ENCODE assay signal across 21 mouse cellular contexts in the genomic region with DNA sequence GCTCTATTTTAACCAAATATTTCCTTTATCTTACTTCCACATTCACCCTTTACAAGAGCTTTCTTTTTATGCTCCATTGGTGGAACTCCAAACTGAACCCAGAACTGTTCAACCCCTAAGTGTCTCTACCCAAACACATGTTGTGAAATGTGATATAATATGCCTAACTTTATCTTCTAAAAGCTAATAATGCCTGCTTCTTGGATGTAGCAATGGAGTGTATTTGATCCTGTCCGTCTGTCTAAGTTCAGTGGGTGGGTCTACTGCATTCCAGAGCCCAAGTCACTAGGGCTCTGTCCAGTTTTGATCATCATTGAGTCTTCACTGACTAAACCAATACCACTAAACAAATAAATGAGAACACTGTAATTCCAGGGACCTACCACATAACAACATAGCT.
DNase-seq lines count a peak whose midpoint lies in the region; ATAC-seq and TF ChIP-seq lines count a peak whose summit lies in the region.
"Had no signal": no experiment of that assay in that cellular context is flagged by ENCODE, and none has a peak within 500 bp of the region (broad histone marks: within the 10 kb centered on the region; RNA-seq: fewer than 3 reads in every experiment).

No protein-coding gene starts in this region.

- no peaks in the 10 kb centered on the region for H3K36me3 ChIP-seq in lung, embryonic 15.5 days
- H3K36me3 ChIP-seq in lung, postnatal 0 days (ENCODE audit: insufficient read depth, low read length), result no peaks in the 10 kb centered on the region
- H3K36me3 ChIP-seq: embryonic facial prominence, embryonic 13.5 days; embryonic facial prominence, embryonic 15.5 days; forebrain, embryonic 10.5 days; forebrain, embryonic 12.5 days had no signal

- no peak for DNase-seq in lung, postnatal 14 days
- DNase-seq in lung, postnatal 0 days (ENCODE audit: low spot score), result peak; percentile 46
- DNase-seq in lung, adult 18-20 months, result no peak
- DNase-seq: adrenal gland, adult 2 months; adrenal gland, postnatal 10 days; adrenal gland, postnatal 25 days; cerebellum, adult 11 months; cerebellum, adult 18-20 months; cerebellum, adult 8-10 months; cerebellum, adult 9-11 months; cerebellum, postnatal 14 days; cerebellum, postnatal 36 days; embryo, embryonic 11 days had no signal

- H3K27ac ChIP-seq in lung, embryonic 15.5 days, result no peak overlapping the region
- no peak overlapping the region for H3K27ac ChIP-seq in lung, postnatal 0 days (ENCODE audit: low read length)
- H3K27ac ChIP-seq: embryonic facial prominence, embryonic 13.5 days; embryonic facial prominence, embryonic 15.5 days; forebrain, embryonic 10.5 days; forebrain, embryonic 12.5 days had no signal

- ATAC-seq in lung, embryonic 15.5 days (ENCODE audit: borderline replicate concordance, extremely low read depth, low FRiP score, low TSS enrichment), result peak; percentile 35; the same call in 1 of the 2 replicates
- ATAC-seq in lung, postnatal 0 days, result peak; percentile 62
- ATAC-seq: forebrain, embryonic 14.5 days; forebrain, embryonic 16.5 days had no signal

- H3K9ac ChIP-seq in lung, embryonic 15.5 days, result no peak overlapping the region
- no peak overlapping the region for H3K9ac ChIP-seq in lung, postnatal 0 days (replicated peaks; ENCODE audit: low read depth)
- H3K9ac ChIP-seq: embryonic facial prominence, embryonic 13.5 days; embryonic facial prominence, embryonic 15.5 days; forebrain, embryonic 12.5 days had no signal

- no peak overlapping the region for H3K4me3 ChIP-seq in lung, embryonic 15.5 days
- H3K4me3 ChIP-seq in lung, postnatal 0 days (ENCODE audit: low read depth, low read length), result no peak overlapping the region
- H3K4me3 ChIP-seq: embryonic facial prominence, embryonic 13.5 days; embryonic facial prominence, embryonic 15.5 days; erythroblast, embryonic 14.5 days; forebrain, embryonic 10.5 days; forebrain, embryonic 12.5 days had no signal

- TF ChIP-seq CTCF in lung, postnatal 0 days (IDR thresholded peaks at IDR 0.05), result no peak

- no peaks in the 10 kb centered on the region for H3K9me3 ChIP-seq in lung, embryonic 15.5 days
- H3K9me3 ChIP-seq in lung, postnatal 0 days (ENCODE audit: low read length), result no peaks in the 10 kb centered on the region
- H3K9me3 ChIP-seq: embryonic facial prominence, embryonic 13.5 days; embryonic facial prominence, embryonic 15.5 days; forebrain, embryonic 10.5 days; forebrain, embryonic 12.5 days had no signal

- 0 out of 2 replicates have a peak, but pooled peaks have one; percentile 15 for TF ChIP-seq EP300 in lung, postnatal 0 days (IDR thresholded peaks at IDR 0.05)

- H3K4me1 ChIP-seq in lung, embryonic 15.5 days, result 0 out of 2 replicates have a peak, but pooled peaks cover 4% of the 10 kb centered on the region
- no peaks in the 10 kb centered on the region for H3K4me1 ChIP-seq in lung, postnatal 0 days (ENCODE audit: insufficient read depth, low read depth, low read length)
- H3K4me1 ChIP-seq: embryonic facial prominence, embryonic 15.5 days; forebrain, embryonic 10.5 days; forebrain, embryonic 12.5 days had no signal

- H3K27me3 ChIP-seq in lung, embryonic 15.5 days, result no peaks in the 10 kb centered on the region
- H3K27me3 ChIP-seq in lung, postnatal 0 days (replicated peaks; ENCODE audit: insufficient read depth, low read length), result no peaks in the 10 kb centered on the region
- H3K27me3 ChIP-seq: embryonic facial prominence, embryonic 13.5 days; embryonic facial prominence, embryonic 15.5 days; forebrain, embryonic 12.5 days had no signal

- WGBS in lung, embryonic 15.5 days, result 33% methylated on average over 1 of the region's 1 CpGs
- 54% methylated on average over 1 of the region's 1 CpGs for WGBS in lung, postnatal 0 days

- no peak overlapping the region for H3K4me2 ChIP-seq in lung, embryonic 15.5 days
- H3K4me2 ChIP-seq in lung, postnatal 0 days (replicated peaks; ENCODE audit: low read depth, low read length), result no peak overlapping the region
- H3K4me2 ChIP-seq: embryonic facial prominence, embryonic 13.5 days; embryonic facial prominence, embryonic 15.5 days; forebrain, embryonic 12.5 days had no signal
